Mouse (Mus musculus) right cerebral cortex, postnatal 14 days (tissue): ENCODE measurements around the gene Def8.

ENCODE experiments used
- DNase-seq: peaks from one replicate; pipeline ENCODE4 v3.0.0; 2022

The Def8 gene

DNA sequence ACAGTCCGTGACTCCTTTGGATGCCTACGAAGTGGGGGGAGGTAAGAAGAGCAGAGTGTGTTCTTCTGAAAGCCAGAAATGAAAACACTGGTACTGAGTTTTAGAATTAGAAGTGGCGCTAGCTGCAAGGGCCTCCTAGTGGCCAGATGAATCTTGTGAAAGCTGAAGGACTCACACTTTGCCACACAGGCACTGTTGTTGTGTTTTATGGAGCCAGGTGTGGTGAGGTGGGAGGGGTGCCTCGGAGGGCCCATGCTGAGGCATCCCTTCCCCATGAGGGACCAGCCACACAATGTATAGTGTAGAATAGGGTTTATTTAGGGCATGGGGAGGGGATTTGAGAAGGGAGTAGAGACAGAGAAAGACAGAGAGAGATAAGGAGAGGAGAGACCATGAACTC, 74.4 kb downstream of the Def8 start:
- no peak for DNase-seq

DNA sequence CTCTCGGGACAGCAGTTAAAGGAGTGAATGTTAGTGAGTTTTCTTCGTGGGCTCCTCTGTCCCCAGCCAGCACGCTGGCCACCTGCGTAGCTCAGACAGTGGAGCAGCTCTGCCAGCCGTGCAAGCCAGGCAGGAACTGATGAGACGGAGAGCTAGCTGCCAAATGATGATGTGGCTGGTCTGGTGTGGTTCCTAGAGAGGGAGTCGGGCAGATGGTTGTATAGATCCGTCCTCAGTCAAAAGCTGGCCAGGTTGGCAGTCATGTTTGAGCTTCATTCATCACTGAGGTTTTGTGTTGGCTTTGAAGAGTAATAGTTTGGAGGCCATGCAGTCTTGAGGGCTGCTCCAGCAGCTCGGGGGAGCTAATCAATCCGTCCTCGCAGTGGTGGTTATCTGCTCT, 75.6 kb downstream of the Def8 start:
- no peak for DNase-seq

DNA sequence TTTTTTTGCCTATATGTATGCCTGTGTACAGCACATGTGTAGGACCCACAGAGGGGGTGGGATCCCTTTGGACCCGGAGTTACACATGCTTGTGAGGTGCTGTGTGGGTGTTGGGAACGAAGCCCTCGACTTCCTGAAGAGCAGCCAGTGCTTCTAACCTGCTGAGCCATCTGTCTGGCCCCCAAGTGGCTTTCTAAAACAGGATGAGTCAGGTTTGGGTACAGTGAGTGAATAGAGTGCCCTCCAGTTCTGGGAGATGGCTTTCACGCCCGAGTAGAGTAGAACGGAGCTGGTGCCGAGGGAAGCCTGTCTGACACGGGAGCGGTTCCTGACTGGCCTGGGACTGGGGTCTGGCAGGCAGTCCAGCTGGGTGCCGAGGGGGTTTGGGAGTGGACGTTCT, 76.2 kb downstream of the Def8 start:
- no peak for DNase-seq

DNA sequence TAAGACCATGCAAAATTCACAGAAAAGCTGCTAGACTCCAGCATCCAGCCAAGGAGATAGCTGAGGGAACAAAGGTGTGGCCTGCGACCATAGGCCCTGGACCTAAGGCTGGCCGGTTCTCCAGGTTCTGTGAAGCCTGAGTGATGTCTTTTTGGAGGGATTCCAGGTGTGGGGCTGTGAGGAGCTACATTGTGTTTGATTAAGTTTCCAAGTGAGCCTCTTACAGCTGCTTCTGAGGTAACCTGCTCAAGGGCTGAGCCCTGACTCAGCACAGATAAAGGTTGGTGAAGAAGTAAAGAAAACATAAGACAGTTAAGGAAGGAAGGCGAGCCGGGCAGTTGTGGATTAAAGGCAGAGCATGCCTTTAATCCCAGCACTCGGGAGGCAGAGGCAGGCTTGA, 78.9 kb downstream of the Def8 start:
- no peak for DNase-seq

DNA sequence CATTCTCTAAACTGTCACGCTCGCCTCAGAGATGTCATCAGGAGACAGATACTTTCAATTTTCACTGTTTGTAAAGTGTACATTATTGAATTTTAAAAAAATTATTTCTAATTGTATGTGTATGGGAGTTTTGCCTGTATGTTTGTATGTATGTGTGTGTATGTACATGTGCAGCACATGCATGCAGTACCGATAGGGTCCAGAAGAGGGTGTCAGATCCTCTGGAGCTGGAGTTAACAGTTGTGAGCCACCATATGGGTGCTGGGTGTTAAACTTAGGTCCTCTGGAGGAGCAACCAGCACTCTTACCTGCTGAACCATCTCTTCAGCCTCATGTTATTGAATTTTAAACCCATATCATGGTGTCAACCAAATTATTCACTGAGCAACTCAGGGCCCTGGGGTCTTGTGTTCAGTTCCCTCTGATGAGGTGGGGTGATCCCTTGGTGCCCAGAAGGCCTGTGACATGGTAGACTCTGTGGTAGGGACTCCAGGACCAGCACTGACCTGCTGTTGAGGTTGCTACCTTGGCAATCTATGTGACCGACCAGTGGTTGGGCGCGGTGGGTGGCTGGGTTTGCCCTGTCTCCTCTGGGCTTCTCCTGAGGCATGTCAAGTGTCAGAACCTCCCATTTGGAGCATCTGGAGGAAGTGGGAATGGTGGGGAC, 80.6 kb downstream of the Def8 start:
- no peak for DNase-seq

DNA sequence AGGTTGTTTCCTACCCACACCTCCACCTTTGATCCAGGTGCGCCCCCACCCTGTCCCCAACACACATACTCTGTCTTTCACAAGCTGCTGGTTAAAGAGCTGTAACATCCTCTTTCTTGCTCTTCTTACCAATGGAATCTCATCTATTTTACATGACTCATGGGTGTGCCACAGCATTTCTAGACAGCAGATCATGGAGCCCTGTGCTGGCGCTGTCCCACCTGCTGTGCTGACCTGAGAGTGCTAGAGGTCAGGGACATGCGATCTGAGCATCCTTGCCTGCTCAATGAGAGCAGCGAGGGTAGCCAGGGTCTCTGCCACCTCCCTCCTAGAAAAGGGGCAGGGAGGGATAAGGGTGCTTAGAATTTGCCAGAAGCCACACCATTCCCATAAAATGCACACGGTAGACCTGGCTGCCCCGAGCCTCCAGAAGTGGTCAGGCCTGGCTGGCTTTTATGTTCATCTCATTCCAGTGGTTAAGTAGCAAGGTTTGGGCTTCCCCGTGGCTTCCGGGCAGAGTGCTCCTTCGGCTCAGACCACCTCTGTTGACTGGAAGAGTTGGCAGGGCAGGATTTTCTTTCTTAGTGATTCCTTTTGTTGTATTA, 81.4 kb downstream of the Def8 start:
- DNase-seq, result no peak

DNA sequence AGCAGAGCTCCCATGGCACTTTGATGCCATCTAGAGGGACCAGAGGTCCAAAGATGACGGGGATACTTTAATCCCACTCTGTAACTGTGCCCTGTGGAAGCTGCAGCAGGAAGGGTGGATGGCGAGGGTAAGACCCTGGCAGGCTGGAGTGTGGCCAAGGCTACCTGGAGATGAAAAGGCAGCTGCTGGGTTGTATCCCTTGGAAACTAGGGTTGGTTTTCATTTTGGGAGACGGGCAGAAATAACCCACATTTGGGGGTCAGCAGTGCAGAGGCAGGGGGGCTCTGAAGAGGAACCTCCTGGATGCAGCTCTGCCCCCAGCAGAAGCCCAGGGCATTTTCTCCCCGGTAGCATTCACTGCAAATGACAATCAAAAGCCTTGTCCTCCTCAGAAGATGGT, 81.9 kb downstream of the Def8 start:
- DNase-seq, result no peak

DNA sequence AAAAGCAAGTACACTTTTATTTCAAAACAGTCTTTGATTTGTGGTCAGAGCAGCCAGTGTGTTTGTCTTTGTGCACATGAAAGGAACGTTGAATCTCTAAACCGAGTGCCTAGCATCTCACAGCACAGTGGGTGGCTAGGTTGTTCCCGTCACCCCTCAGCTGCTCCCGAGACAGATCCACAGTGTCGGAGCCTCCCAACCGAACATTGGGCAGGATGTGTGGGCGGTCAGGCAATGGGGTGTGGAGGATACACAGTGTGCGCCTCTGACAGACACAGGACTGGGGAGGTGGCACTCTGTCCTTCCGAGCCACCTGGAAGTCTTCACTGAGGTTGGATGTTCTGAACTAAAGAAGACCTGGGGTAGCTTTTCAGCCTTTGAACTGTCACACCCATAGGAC, 82.4 kb downstream of the Def8 start:
- no peak for DNase-seq

DNA sequence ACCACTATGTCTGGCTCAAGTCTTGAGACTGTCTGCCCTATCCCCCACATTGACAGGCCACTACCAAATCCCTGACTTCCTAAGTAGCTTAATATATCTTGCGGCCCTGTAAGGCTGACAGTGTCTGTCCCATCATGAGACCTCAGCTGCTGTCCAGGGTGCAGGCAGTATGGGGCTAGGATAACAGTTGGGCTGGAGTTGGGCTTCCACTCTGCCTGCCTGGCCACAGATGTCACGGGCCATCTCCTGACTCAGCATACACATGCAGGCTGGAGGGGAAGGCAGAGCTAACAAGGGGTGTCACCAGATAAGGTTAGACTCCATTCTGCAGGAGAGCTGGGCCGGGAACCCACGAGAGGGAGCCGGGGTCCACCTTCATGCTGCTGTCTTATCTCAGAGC, 83.8 kb downstream of the Def8 start:
- DNase-seq, result no peak

DNA sequence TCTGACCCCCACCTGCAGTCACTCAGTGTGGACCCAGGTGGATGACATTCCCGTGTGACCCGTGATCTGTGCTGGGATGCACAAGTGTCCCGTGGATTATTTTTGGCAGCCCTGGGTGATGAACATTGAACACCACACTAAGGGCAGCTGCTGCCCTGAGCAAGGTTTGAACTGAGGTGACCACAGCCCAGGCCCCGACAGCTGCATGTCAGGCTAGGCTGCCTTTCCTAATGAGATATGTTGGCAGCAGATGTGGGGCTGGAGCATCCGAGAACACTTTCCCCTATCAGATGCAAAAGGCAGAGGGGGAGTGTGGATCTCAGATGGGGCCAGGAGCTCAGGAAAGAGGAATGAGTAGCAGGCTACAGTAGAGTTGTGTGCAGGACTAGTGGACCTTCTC, 87.5 kb downstream of the Def8 start:
- DNase-seq, result no peak
